ENCODE assay signal across 9 mouse cellular contexts in the genomic region with DNA sequence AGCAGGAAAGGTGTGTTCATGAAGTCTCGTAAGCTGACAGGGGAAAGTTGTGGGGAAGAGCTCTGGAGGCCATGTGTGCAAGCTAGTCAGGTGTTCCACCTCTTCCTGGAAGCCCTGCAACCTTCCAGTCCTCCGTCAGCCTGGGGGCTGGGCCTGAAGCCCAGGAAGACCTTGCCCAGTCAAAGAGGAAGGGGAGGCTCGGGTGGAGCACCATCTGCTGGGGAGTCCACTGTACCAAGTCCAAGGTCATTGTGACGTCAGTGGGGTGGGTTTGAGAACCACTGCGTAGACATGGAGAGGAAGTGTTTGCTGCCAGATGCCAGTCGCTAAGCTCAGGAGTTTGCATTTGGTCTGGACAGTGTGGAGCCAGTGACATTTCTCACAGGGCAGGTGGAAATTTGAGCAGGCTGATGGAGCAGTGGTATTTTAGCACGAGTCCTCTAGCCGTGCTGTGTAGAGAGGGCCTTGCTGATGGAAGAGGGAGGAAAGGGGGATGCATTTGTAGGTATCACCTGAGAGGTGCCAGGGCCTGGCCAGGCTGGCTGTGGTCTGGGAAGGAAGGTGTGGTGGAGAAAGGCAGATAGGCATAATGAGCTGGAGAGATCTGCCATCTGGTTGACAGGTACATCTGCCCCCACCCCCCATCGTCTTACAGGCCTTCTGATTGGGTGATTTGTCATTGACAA. TPM values are rescaled to one million over a fixed set of nuclear protein-coding genes. Genes with fewer than 3 reads are reported as not detected.
DNase-seq lines count a peak whose midpoint lies in the region; ATAC-seq lines count a peak whose summit lies in the region.
"Had no signal": no experiment of that assay in that cellular context is flagged by ENCODE, and none has a peak within 500 bp of the region (broad histone marks: within the 10 kb centered on the region; RNA-seq: fewer than 3 reads in every experiment).

No protein-coding gene starts in this region.

- H3K4me1 ChIP-seq in hindbrain, embryonic 12.5 days = peaks cover 32% of the 10 kb centered on the region
- peaks cover 5% of the 10 kb centered on the region; the same call in 1 of the 2 replicates for H3K4me1 ChIP-seq in hindbrain, embryonic 11.5 days (replicated peaks; ENCODE audit: control insufficient read depth, insufficient read depth, low read length)
- peaks cover 99% of the 10 kb centered on the region for H3K4me1 ChIP-seq in liver, embryonic 13.5 days (replicated peaks)
- H3K4me1 ChIP-seq in stomach, embryonic 15.5 days = peaks cover 72% of the 10 kb centered on the region
- peaks cover 46% of the 10 kb centered on the region for H3K4me1 ChIP-seq in forebrain, embryonic 10.5 days

- H3K27ac ChIP-seq in hindbrain, embryonic 12.5 days = no peak overlapping the region
- no peak overlapping the region for H3K27ac ChIP-seq in hindbrain, embryonic 11.5 days (ENCODE audit: low read depth, low read length)
- peak overlapping the region; percentile 74; the same call in 1 of the 2 replicates for H3K27ac ChIP-seq in liver, embryonic 13.5 days
- peak overlapping the region; percentile 73 for H3K27ac ChIP-seq in stomach, embryonic 15.5 days
- no peak overlapping the region for H3K27ac ChIP-seq in forebrain, embryonic 10.5 days
- H3K27ac ChIP-seq: hindbrain, embryonic 15.5 days had no signal

- H3K4me2 ChIP-seq in hindbrain, embryonic 12.5 days (replicated peaks) = no peak overlapping the region
- no peak overlapping the region for H3K4me2 ChIP-seq in hindbrain, embryonic 11.5 days (replicated peaks; ENCODE audit: low read depth, low read length)
- peak overlapping the region; percentile 35 for H3K4me2 ChIP-seq in liver, embryonic 13.5 days
- peak overlapping the region; percentile 22 for H3K4me2 ChIP-seq in stomach, embryonic 15.5 days
- H3K4me2 ChIP-seq: hindbrain, embryonic 15.5 days had no signal

- H3K4me3 ChIP-seq in hindbrain, embryonic 12.5 days = no peak overlapping the region
- H3K4me3 ChIP-seq in hindbrain, embryonic 11.5 days (ENCODE audit: low read depth, low read length) = no peak overlapping the region
- H3K4me3 ChIP-seq in liver, embryonic 13.5 days (replicated peaks) = no peak overlapping the region
- H3K4me3 ChIP-seq in stomach, embryonic 15.5 days (replicated peaks) = no peak overlapping the region
- H3K4me3 ChIP-seq in forebrain, embryonic 10.5 days = no peak overlapping the region
- H3K4me3 ChIP-seq: hindbrain, embryonic 15.5 days had no signal

- no peaks in the 10 kb centered on the region for H3K27me3 ChIP-seq in hindbrain, embryonic 12.5 days
- H3K27me3 ChIP-seq in hindbrain, embryonic 11.5 days (ENCODE audit: control insufficient read depth, insufficient read depth, low read length) = no peaks in the 10 kb centered on the region
- no peaks in the 10 kb centered on the region for H3K27me3 ChIP-seq in liver, embryonic 13.5 days
- no peaks in the 10 kb centered on the region for H3K27me3 ChIP-seq in stomach, embryonic 15.5 days (replicated peaks)
- no peaks in the 10 kb centered on the region for H3K27me3 ChIP-seq in forebrain, embryonic 10.5 days (ENCODE audit: poor library complexity, severe bottlenecking)
- H3K27me3 ChIP-seq: hindbrain, embryonic 15.5 days had no signal

- H3K9ac ChIP-seq in hindbrain, embryonic 12.5 days = 0 out of 2 replicates have a peak overlapping the region, but pooled peaks have one; percentile 27
- H3K9ac ChIP-seq in hindbrain, embryonic 11.5 days (ENCODE audit: low read depth, low read length) = no peak overlapping the region
- H3K9ac ChIP-seq in liver, embryonic 13.5 days = no peak overlapping the region
- no peak overlapping the region for H3K9ac ChIP-seq in stomach, embryonic 15.5 days
- H3K9ac ChIP-seq: hindbrain, embryonic 15.5 days had no signal

- peaks cover 14% of the 10 kb centered on the region; the same call in 1 of the 2 replicates for H3K36me3 ChIP-seq in hindbrain, embryonic 12.5 days
- no peaks in the 10 kb centered on the region for H3K36me3 ChIP-seq in hindbrain, embryonic 11.5 days (ENCODE audit: control insufficient read depth, insufficient read depth, low read length)
- H3K36me3 ChIP-seq in liver, embryonic 13.5 days = peaks cover 17% of the 10 kb centered on the region
- peaks cover 8% of the 10 kb centered on the region; the same call in 1 of the 2 replicates for H3K36me3 ChIP-seq in stomach, embryonic 15.5 days
- peaks cover 52% of the 10 kb centered on the region for H3K36me3 ChIP-seq in forebrain, embryonic 10.5 days (replicated peaks)
- H3K36me3 ChIP-seq: hindbrain, embryonic 15.5 days had no signal

- intact Hi-C loops in heart, postnatal 14 days (cut with DNase I) = no loop called here

- H3K9me3 ChIP-seq in hindbrain, embryonic 12.5 days (replicated peaks) = no peaks in the 10 kb centered on the region
- no peaks in the 10 kb centered on the region for H3K9me3 ChIP-seq in hindbrain, embryonic 11.5 days (ENCODE audit: control insufficient read depth, low read length)
- H3K9me3 ChIP-seq in liver, embryonic 13.5 days (replicated peaks) = no peaks in the 10 kb centered on the region
- no peaks in the 10 kb centered on the region for H3K9me3 ChIP-seq in stomach, embryonic 15.5 days
- no peaks in the 10 kb centered on the region for H3K9me3 ChIP-seq in forebrain, embryonic 10.5 days
- H3K9me3 ChIP-seq: hindbrain, embryonic 15.5 days had no signal

- ATAC-seq in hindbrain, embryonic 12.5 days (ENCODE audit: low FRiP score) = no peak
- ATAC-seq in hindbrain, embryonic 11.5 days (ENCODE audit: low FRiP score) = no peak
- ATAC-seq in activated CD4-positive, CD25-positive, alpha-beta regulatory T cell, adult 4 months = peak; percentile 24
- ATAC-seq in liver, embryonic 13.5 days (ENCODE audit: low read depth) = no peak
- peak; percentile 59 for ATAC-seq in stomach, embryonic 15.5 days (ENCODE audit: insufficient read depth, low FRiP score, low read depth)

- 80% methylated on average over 9 of the region's 9 CpGs for WGBS in hindbrain, embryonic 12.5 days
- 78% methylated on average over 9 of the region's 9 CpGs for WGBS in hindbrain, embryonic 11.5 days
- 41% methylated on average over 9 of the region's 9 CpGs for WGBS in liver, embryonic 13.5 days (ENCODE audit: insufficient replicate concordance)
- 50% methylated on average over 9 of the region's 9 CpGs for WGBS in stomach, embryonic 15.5 days
- 90% methylated on average over 9 of the region's 9 CpGs for WGBS in forebrain, embryonic 10.5 days

- no peak for DNase-seq in hindbrain, embryonic 11.5 days (ENCODE audit: low spot score)
- peak; percentile 52 to 64 for DNase-seq in heart, postnatal 14 days
- DNase-seq in liver, embryonic 13.5 days = no peak
- DNase-seq in frontal cortex, adult 2 months (ENCODE audit: extremely low spot score in 1 of 2, low spot score in 1 of 2) = no peak
- DNase-seq in forebrain, embryonic 10.5 days (ENCODE audit: extremely low spot score, low spot score) = no peak

RNA-seq across cellular contexts. Expression of a gene that starts 5.4 kb away (rescaled TPM):
- polyA plus RNA-seq in hindbrain, embryonic 12.5 days (2016; fragmentation: Nextera tagmentation; extraction: Ambion mirVana) = 335 and 369 TPM in 2 replicates
- 239 and 255 TPM in 2 replicates for polyA plus RNA-seq in hindbrain, embryonic 11.5 days (2014; fragmentation: Nextera tagmentation; extraction: Ambion mirVana)
- 100 to 1,000 TPM; 633 to 647 TPM for polyA plus RNA-seq in activated CD4-positive, CD25-positive, alpha-beta regulatory T cell, adult 4 months (2017; shearing (Covaris generic))
- total RNA-seq in heart, postnatal 14 days (2021) = 100 to 1,000 TPM; 418 to 433 TPM
- polyA plus RNA-seq in liver, embryonic 13.5 days (2015; fragmentation: Nextera tagmentation; extraction: Ambion mirVana) = 173 and 198 TPM in 2 replicates
- polyA plus RNA-seq in stomach, embryonic 15.5 days (2015; fragmentation: Nextera tagmentation; extraction: Ambion mirVana) = 375 and 416 TPM in 2 replicates
- polyA plus RNA-seq in frontal cortex, adult 2 months (2012; rRNA removed) = 222 and 227 TPM in 2 replicates
- polyA plus RNA-seq in forebrain, embryonic 10.5 days (2016; fragmentation: Nextera tagmentation; extraction: Ambion mirVana) = 340 and 360 TPM in 2 replicates

Comparison
In these comparisons a context has a peak if more than half of its experiments do, and no peak if none do; other contexts are left out.
1. ATAC-seq: peak in activated CD4-positive, CD25-positive, alpha-beta regulatory T cell, adult 4 months (single experiment) and stomach, embryonic 15.5 days (single experiment); none in hindbrain, embryonic 12.5 days (single experiment), hindbrain, embryonic 11.5 days (single experiment) and liver, embryonic 13.5 days (single experiment).
2. H3K27ac ChIP-seq: peak in liver, embryonic 13.5 days (single experiment) and stomach, embryonic 15.5 days (single experiment); none in hindbrain, embryonic 12.5 days (single experiment), hindbrain, embryonic 11.5 days (single experiment) and forebrain, embryonic 10.5 days (single experiment).
3. H3K4me2 ChIP-seq: peak in liver, embryonic 13.5 days (single experiment) and stomach, embryonic 15.5 days (single experiment); none in hindbrain, embryonic 12.5 days (single experiment) and hindbrain, embryonic 11.5 days (single experiment).
4. DNase-seq: peak in heart, postnatal 14 days (2 of 2); none in hindbrain, embryonic 11.5 days (single experiment), liver, embryonic 13.5 days (single experiment), frontal cortex, adult 2 months (0 of 2) and forebrain, embryonic 10.5 days (single experiment).